Mouse (Mus musculus): Measurements from ENCODE around the gene Cass4. TPM values are rescaled to one million over a fixed set of nuclear protein-coding genes. Genes with fewer than 3 reads are reported as not detected.
A peak's percentile ranks its signal among the peaks of the same experiment; 100 is the strongest.

Cass4 gene
- polyA plus RNA-seq, 1 experiment from 2014 or later, result 0.31 TPM

DNA sequence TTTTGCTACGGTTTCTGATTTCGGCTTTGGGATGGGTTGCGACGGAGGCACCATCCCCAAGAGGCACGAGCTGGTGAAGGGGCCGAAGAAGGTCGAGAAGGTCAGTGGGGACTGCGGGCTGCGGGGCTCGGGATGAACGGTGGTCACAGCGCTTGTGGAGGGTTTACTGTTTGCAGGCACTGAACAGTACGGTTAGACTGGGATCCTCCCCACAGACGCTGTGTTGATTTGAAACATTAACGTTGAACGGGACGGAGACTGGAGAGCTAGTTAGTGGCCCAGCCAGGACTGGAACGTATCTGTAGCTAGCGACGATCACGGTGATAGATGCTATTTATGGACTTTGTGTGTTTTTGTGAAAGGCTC, 47.0 kb downstream of the Cass4 start:
- peaks cover 14% of the 10 kb centered on the region; the same call in 1 of the 2 replicates for H3K36me3 ChIP-seq
- H3K27me3 ChIP-seq, result no peaks in the 10 kb centered on the region
- H3K9me3 ChIP-seq, result no peaks in the 10 kb centered on the region
- H3K9ac ChIP-seq (replicated peaks), result peak overlapping the region; percentile 69
- peak; percentile 19; the same call in 1 of the 2 replicates for ATAC-seq (ENCODE audit: insufficient number of reproducible peaks, insufficient read depth, low FRiP score, low TSS enrichment, low read depth)
- H3K4me2 ChIP-seq, result peak overlapping the region; percentile 87
- H3K27ac ChIP-seq, result no peak overlapping the region
- peaks cover 14% of the 10 kb centered on the region for H3K4me1 ChIP-seq (replicated peaks)
- peak overlapping the region; percentile 80 for H3K4me3 ChIP-seq (replicated peaks)
- under 1% methylated on average over 21 of the region's 21 CpGs for WGBS

DNA sequence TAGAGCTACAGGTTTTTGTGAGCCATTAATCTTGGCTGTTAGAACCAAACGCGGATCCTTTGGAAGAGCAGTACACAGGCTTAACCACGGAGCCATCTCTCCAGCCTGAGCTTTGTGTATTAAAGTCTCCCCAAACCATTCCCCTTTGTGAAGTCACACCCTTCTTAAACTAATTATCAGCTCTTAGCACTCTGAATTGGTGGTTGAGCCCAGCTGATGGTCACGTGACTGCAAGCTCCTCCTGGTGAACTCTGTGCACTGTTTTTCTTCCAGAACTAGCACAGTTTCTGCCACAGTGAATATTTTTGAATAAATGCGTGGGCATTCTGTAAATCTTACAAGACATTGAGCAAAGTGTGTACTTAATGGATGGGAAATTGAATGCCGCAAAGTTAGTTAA, 47.6 kb downstream of the Cass4 start:
- no peaks in the 10 kb centered on the region for H3K27me3 ChIP-seq
- peak overlapping the region; percentile 69 for H3K9ac ChIP-seq (replicated peaks)
- peaks cover 19% of the 10 kb centered on the region for H3K36me3 ChIP-seq
- whole genome bisulfite sequencing, result 30% methylated on average over 6 of the region's 6 CpGs
- H3K4me3 ChIP-seq (replicated peaks), result peak overlapping the region; percentile 80
- no peaks in the 10 kb centered on the region for H3K9me3 ChIP-seq
- H3K27ac ChIP-seq, result no peak overlapping the region
- H3K4me2 ChIP-seq, result peak overlapping the region; percentile 87
- peaks cover 14% of the 10 kb centered on the region for H3K4me1 ChIP-seq (replicated peaks)
- ATAC-seq (ENCODE audit: insufficient number of reproducible peaks, insufficient read depth, low FRiP score, low TSS enrichment, low read depth), result no peak

GRCm38 (mm10) chr2:172445617-172446016, 52.0 kb downstream of the Cass4 start:
- no peak overlapping the region for H3K9ac ChIP-seq (replicated peaks)
- peaks cover 11% of the 10 kb centered on the region for H3K4me1 ChIP-seq (replicated peaks)
- peaks cover 64% of the 10 kb centered on the region for H3K36me3 ChIP-seq
- no peaks in the 10 kb centered on the region for H3K27me3 ChIP-seq
- ATAC-seq (ENCODE audit: insufficient number of reproducible peaks, insufficient read depth, low FRiP score, low TSS enrichment, low read depth), result no peak
- H3K4me3 ChIP-seq (replicated peaks), result no peak overlapping the region
- WGBS, result 92% methylated on average over 4 of the region's 4 CpGs
- H3K4me2 ChIP-seq, result no peak overlapping the region
- H3K27ac ChIP-seq, result no peak overlapping the region
- H3K9me3 ChIP-seq, result no peaks in the 10 kb centered on the region

- Histone ChIP-seq H3K9me3 (no peaks in the 10 kb centered on the region), H3K9ac (replicated peaks) (no peak overlapping the region), H3K27me3 (no peaks in the 10 kb centered on the region), H3K36me3 (peaks cover 81% of the 10 kb centered on the region), H3K27ac (no peak overlapping the region), H3K4me1 (replicated peaks) (no peaks in the 10 kb centered on the region), H3K4me2 (no peak overlapping the region), H3K4me3 (replicated peaks) (no peak overlapping the region)
- 88% methylated on average over 6 of the region's 6 CpGs for WGBS
- ATAC-seq (ENCODE audit: insufficient number of reproducible peaks, insufficient read depth, low FRiP score, low TSS enrichment, low read depth), result no peak
These were observed 53.7 kb downstream of the Cass4 start for GRCm38 (mm10) chr2:172447317-172447716.

DNA sequence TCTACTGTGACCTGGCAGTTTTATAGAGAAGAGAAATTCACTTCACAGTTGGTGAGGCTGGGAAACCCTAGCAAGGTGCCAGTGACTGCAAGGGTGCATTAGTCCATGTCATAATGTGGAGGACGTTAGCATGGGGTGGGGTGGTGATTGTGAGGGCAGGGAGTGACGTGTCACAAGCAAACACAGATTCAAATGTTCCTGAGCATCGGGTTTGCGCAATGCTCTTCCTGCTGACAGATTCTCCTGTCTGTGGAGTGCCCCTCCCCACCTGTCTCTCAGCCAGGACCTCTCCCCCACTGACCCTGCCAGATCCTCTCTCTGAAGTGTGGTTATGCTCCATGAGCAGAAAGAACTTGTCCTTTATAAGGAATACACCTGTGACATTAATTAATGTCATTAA, 54.7 kb downstream of the Cass4 start:
- Histone ChIP-seq H3K27ac (no peak overlapping the region), H3K9ac (replicated peaks) (no peak overlapping the region), H3K36me3 (peaks cover 91% of the 10 kb centered on the region), H3K4me2 (no peak overlapping the region), H3K4me3 (replicated peaks) (no peak overlapping the region), H3K27me3 (no peaks in the 10 kb centered on the region), H3K4me1 (replicated peaks) (no peaks in the 10 kb centered on the region), H3K9me3 (no peaks in the 10 kb centered on the region)
- ATAC-seq (ENCODE audit: insufficient number of reproducible peaks, insufficient read depth, low FRiP score, low TSS enrichment, low read depth), result no peak
- WGBS, result 92% methylated on average over 4 of the region's 4 CpGs

DNA sequence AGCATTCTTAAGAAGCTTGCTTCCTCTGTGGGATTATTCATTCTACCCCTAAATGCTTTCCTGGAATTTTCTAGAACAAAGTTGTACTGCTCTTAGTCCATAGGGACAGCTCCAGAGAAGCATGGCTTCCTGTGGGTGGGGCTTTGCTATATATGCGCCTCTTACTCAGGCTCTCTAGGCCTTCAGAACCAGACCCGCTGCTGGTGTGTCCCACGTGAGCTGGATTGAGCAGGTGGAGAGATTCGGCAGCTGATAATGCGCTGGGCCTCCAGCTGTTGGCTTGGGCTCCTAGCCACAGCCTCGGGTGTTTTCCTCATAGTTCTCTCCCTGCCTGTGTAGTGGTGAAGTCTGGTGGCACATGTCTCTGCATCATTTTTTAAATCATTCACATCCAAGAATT, 57.0 kb downstream of the Cass4 start:
- Histone ChIP-seq H3K27ac (no peak overlapping the region), H3K9ac (replicated peaks) (no peak overlapping the region), H3K9me3 (no peaks in the 10 kb centered on the region), H3K27me3 (no peaks in the 10 kb centered on the region), H3K36me3 (peaks cover 93% of the 10 kb centered on the region), H3K4me3 (replicated peaks) (no peak overlapping the region), H3K4me1 (replicated peaks) (no peaks in the 10 kb centered on the region), H3K4me2 (no peak overlapping the region)
- WGBS, result 86% methylated on average over 6 of the region's 6 CpGs
- no peak for ATAC-seq (ENCODE audit: insufficient number of reproducible peaks, insufficient read depth, low FRiP score, low TSS enrichment, low read depth)

GRCm38 (mm10) chr2:172452031-172452430, 58.4 kb downstream of the Cass4 start:
- Histone ChIP-seq H3K9ac (replicated peaks) (no peak overlapping the region), H3K4me3 (replicated peaks) (no peak overlapping the region), H3K4me1 (replicated peaks) (no peaks in the 10 kb centered on the region), H3K27me3 (no peaks in the 10 kb centered on the region), H3K9me3 (no peaks in the 10 kb centered on the region), H3K4me2 (no peak overlapping the region), H3K27ac (no peak overlapping the region), H3K36me3 (peaks cover 91% of the 10 kb centered on the region)
- no peak for ATAC-seq (ENCODE audit: insufficient number of reproducible peaks, insufficient read depth, low FRiP score, low TSS enrichment, low read depth)
- 93% methylated on average over 4 of the region's 4 CpGs for whole genome bisulfite sequencing

GRCm38 (mm10) chr2:172452458-172452857, 58.9 kb downstream of the Cass4 start:
- H3K36me3 ChIP-seq, result peaks cover 91% of the 10 kb centered on the region
- H3K4me1 ChIP-seq (replicated peaks), result no peaks in the 10 kb centered on the region
- WGBS, result 92% methylated on average over 10 of the region's 10 CpGs
- no peak overlapping the region for H3K4me3 ChIP-seq (replicated peaks)
- ATAC-seq (ENCODE audit: insufficient number of reproducible peaks, insufficient read depth, low FRiP score, low TSS enrichment, low read depth), result no peak
- H3K27me3 ChIP-seq, result no peaks in the 10 kb centered on the region
- no peak overlapping the region for H3K4me2 ChIP-seq
- H3K9me3 ChIP-seq, result no peaks in the 10 kb centered on the region
- 0 out of 2 replicates have a peak overlapping the region, but pooled peaks have one; percentile 8 for H3K9ac ChIP-seq (replicated peaks)
- H3K27ac ChIP-seq, result no peak overlapping the region

- H3K36me3 ChIP-seq, result peaks cover 72% of the 10 kb centered on the region
- no peaks in the 10 kb centered on the region for H3K27me3 ChIP-seq
- no peak within 1 kb of the TSS for H3K27ac ChIP-seq
- no peaks in the 10 kb centered on the region for H3K4me1 ChIP-seq (replicated peaks)
- H3K4me3 ChIP-seq (replicated peaks), result no peak within 1 kb of the TSS
- no peak within 1 kb of the TSS for H3K9ac ChIP-seq (replicated peaks)
- WGBS, result 86% methylated on average over 11 of the region's 11 CpGs
- no peaks in the 10 kb centered on the region for H3K9me3 ChIP-seq
- no peak for ATAC-seq (ENCODE audit: insufficient number of reproducible peaks, insufficient read depth, low FRiP score, low TSS enrichment, low read depth)
- H3K4me2 ChIP-seq, result no peak within 1 kb of the TSS
These were observed 64.9 kb downstream of the Cass4 start, which contains the start of gene Gcnt7 for GRCm38 (mm10) chr2:172458496-172458895. TSS of gene Gcnt7 (minus strand) at chr2:172458596.

DNA sequence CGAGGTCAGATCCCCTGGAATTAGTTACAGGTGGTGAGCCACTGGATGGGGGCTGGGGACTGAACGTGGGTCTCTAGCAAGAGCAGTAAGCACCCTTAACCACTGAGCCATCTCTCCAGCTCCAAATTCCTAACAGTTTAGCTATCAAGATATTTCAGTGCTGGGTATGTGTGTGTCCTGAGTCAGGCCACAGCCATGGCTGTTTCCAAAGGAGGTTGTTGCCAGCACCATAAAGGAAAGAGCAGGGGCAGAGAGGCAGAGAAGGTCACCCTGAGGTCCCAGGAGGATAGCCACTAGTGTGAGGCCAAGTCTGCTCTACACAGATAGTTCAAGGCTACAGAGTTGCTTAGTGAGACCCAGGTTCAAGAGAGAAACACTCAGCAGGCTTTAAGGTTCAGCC, 67.1 kb downstream of the Cass4 start:
- H3K4me1 ChIP-seq (replicated peaks), result no peaks in the 10 kb centered on the region
- no peaks in the 10 kb centered on the region for H3K27me3 ChIP-seq
- 38% methylated on average over 2 of the region's 2 CpGs for WGBS
- no peaks in the 10 kb centered on the region for H3K9me3 ChIP-seq
- H3K36me3 ChIP-seq, result peaks cover 79% of the 10 kb centered on the region
- no peak overlapping the region for H3K27ac ChIP-seq
- H3K4me3 ChIP-seq (replicated peaks), result no peak overlapping the region
- H3K9ac ChIP-seq (replicated peaks), result no peak overlapping the region
- no peak overlapping the region for H3K4me2 ChIP-seq
- ATAC-seq (ENCODE audit: insufficient number of reproducible peaks, insufficient read depth, low FRiP score, low TSS enrichment, low read depth), result no peak

DNA sequence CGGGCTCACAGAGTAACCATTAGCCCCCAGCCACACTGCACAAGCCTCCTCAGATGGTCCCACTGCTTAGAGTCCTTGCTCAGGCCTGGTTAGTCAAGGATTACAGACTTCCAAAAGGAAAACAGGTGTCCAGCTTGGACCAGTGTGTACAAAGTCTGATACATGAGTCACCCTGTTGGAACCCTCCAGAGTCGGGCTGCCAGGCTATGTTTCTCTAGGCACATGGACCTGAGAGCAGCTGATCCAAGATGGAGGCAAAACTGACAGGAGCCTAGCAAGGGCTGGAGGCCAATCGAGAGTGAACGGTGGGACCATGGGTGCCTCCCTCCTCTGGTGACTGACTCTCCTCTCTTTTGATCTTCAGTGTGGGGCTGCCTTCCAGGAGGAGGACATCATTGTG, 69.2 kb downstream of the Cass4 start:
- ATAC-seq (ENCODE audit: insufficient number of reproducible peaks, insufficient read depth, low FRiP score, low TSS enrichment, low read depth), result no peak
- H3K4me3 ChIP-seq (replicated peaks), result no peak overlapping the region
- H3K9me3 ChIP-seq, result no peaks in the 10 kb centered on the region
- H3K27ac ChIP-seq, result no peak overlapping the region
- H3K4me1 ChIP-seq (replicated peaks), result no peaks in the 10 kb centered on the region
- no peak overlapping the region for H3K4me2 ChIP-seq
- no peak overlapping the region for H3K9ac ChIP-seq (replicated peaks)
- no peaks in the 10 kb centered on the region for H3K27me3 ChIP-seq
- 93% methylated on average over 4 of the region's 4 CpGs for WGBS
- H3K36me3 ChIP-seq, result peaks cover 81% of the 10 kb centered on the region

GRCm38 (mm10) chr2:172466427-172467132, 73.0 kb downstream of the Cass4 start:
- H3K36me3 ChIP-seq, result peaks cover 87% of the 10 kb centered on the region
- WGBS, result 90% methylated on average over 11 of the region's 11 CpGs
- ATAC-seq (ENCODE audit: insufficient number of reproducible peaks, insufficient read depth, low FRiP score, low TSS enrichment, low read depth), result no peak

More at GRCm38 (mm10) chr2:172466427-172467132, 73.0 kb downstream of the Cass4 start:
- H3K4me2 ChIP-seq, result no peak overlapping the region
- no peaks in the 10 kb centered on the region for H3K4me1 ChIP-seq (replicated peaks)
- H3K4me3 ChIP-seq (replicated peaks), result no peak overlapping the region
- H3K27ac ChIP-seq, result no peak overlapping the region
- H3K9ac ChIP-seq (replicated peaks), result no peak overlapping the region
- H3K9me3 ChIP-seq, result no peaks in the 10 kb centered on the region
- no peaks in the 10 kb centered on the region for H3K27me3 ChIP-seq
